In the genomic region with DNA sequence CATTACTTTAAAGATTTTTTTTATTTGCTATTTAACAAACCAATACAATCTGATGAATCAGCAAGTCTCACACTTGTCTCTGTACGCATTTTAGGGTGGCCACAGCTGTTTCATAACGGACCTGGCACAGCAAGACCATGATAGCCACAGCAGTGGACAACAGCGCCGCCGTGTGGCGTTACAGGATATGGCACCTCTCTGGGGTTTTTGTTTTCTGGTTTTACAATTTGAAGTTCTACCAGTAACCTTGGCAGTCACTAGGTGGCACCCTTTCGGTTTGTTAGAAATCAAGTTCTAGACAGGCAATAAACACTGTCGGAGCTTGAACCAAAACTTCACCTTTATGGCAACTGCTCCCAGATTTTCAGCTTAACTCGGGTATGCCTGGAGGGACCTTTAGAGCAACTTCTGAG, we compare ENCODE assay signal across 8 mouse cellular contexts. TPM values are rescaled to one million over a fixed set of nuclear protein-coding genes. Genes with fewer than 3 reads are reported as not detected.
DNase-seq lines count a peak whose midpoint lies in the region; ATAC-seq and TF ChIP-seq lines count a peak whose summit lies in the region.

No protein-coding gene starts in this region.

- WGBS in forebrain, embryonic 13.5 days = 3% methylated on average over 9 of the region's 9 CpGs
- WGBS in lung, embryonic 16.5 days = under 1% methylated on average over 9 of the region's 9 CpGs

- no peaks in the 10 kb centered on the region for H3K9me3 ChIP-seq in G1E (replicated peaks)
- H3K9me3 ChIP-seq in forebrain, embryonic 13.5 days (replicated peaks) = no peaks in the 10 kb centered on the region
- no peaks in the 10 kb centered on the region for H3K9me3 ChIP-seq in lung, embryonic 16.5 days (ENCODE audit: control insufficient read depth, low read length)

- peaks cover 10% of the 10 kb centered on the region for H3K27me3 ChIP-seq in G1E (ENCODE audit: insufficient read depth, low read length)
- H3K27me3 ChIP-seq in forebrain, embryonic 13.5 days = peaks cover under 1% of the 10 kb centered on the region; the same call in 1 of the 2 replicates
- H3K27me3 ChIP-seq in lung, embryonic 16.5 days (ENCODE audit: control insufficient read depth, insufficient read depth, low read depth, low read length) = no peaks in the 10 kb centered on the region

- H3K4me3 ChIP-seq in G1E (ENCODE audit: low read depth, low read length) = no peak overlapping the region
- H3K4me3 ChIP-seq in forebrain, embryonic 13.5 days = no peak overlapping the region
- no peak overlapping the region for H3K4me3 ChIP-seq in layer of hippocampus, adult 2 months
- peak overlapping the region; percentile 13; the same call in 1 of the 2 replicates for H3K4me3 ChIP-seq in lung, embryonic 16.5 days (ENCODE audit: low read length)

- 0 out of 2 replicates have a peak overlapping the region, but pooled peaks have one; percentile 10 for H3K4me2 ChIP-seq in forebrain, embryonic 13.5 days
- H3K4me2 ChIP-seq in lung, embryonic 16.5 days (ENCODE audit: low read depth, low read length) = peak overlapping the region; percentile 37

- no peak overlapping the region for H3K9ac ChIP-seq in forebrain, embryonic 13.5 days
- H3K9ac ChIP-seq in lung, embryonic 16.5 days (ENCODE audit: low read length) = no peak overlapping the region

- TF ChIP-seq CTCF in G1E (IDR thresholded peaks at IDR 0.05; ENCODE audit: low read depth, low read length) = peak; percentile 97
- TF ChIP-seq CTCF in layer of hippocampus, adult 2 months (conservative IDR thresholded peaks at IDR 0.05) = peak; percentile 98

- ATAC-seq in G1E (ENCODE audit: extremely low read depth, insufficient number of reproducible peaks, low FRiP score, poor library complexity, severe bottlenecking) = no peak
- ATAC-seq in forebrain, embryonic 13.5 days = peak; percentile 65; the same call in 1 of the 2 replicates
- peak; percentile 65; the same call in 1 of the 2 replicates for ATAC-seq in lung, embryonic 16.5 days (ENCODE audit: low read depth)

- intact Hi-C loops in heart, postnatal 14 days (cut with DNase I) = loop anchor here (1.0 kb wide), 1 partner anchor 169 kb away; no protein-coding TSS in a partner anchor

- DNase-seq in G1E (ENCODE audit: low spot score) = peak; percentile 26
- peak; percentile 68 for DNase-seq in brain, embryonic 18.5 days (ENCODE audit: low read depth, low spot score)
- peak; percentile 87 to 94 for DNase-seq in heart, postnatal 14 days
- DNase-seq in layer of hippocampus, adult 2 months (ENCODE audit: low spot score in 2 of 2) = peak; percentile 89 to 97
- peak; percentile 86 for DNase-seq in retina, postnatal 7 days (ENCODE audit: low read depth, low spot score)
- DNase-seq in thymus, postnatal 4 days = peak; percentile 90

- H3K27ac ChIP-seq in forebrain, embryonic 13.5 days = no peak overlapping the region
- no peak overlapping the region for H3K27ac ChIP-seq in layer of hippocampus, adult 2 months
- no peak overlapping the region for H3K27ac ChIP-seq in lung, embryonic 16.5 days (ENCODE audit: low read length)

- H3K36me3 ChIP-seq in G1E (replicated peaks) = no peaks in the 10 kb centered on the region
- no peaks in the 10 kb centered on the region for H3K36me3 ChIP-seq in forebrain, embryonic 13.5 days (ENCODE audit: poor library complexity, severe bottlenecking)
- H3K36me3 ChIP-seq in lung, embryonic 16.5 days (ENCODE audit: control insufficient read depth, insufficient read depth, low read length) = no peaks in the 10 kb centered on the region

- H3K4me1 ChIP-seq in G1E (ENCODE audit: insufficient read depth, low read depth, low read length) = no peaks in the 10 kb centered on the region
- H3K4me1 ChIP-seq in forebrain, embryonic 13.5 days = no peaks in the 10 kb centered on the region
- peaks cover 4% of the 10 kb centered on the region; the same call in 1 of the 2 replicates for H3K4me1 ChIP-seq in lung, embryonic 16.5 days (replicated peaks; ENCODE audit: control insufficient read depth, insufficient read depth, low read length)

RNA-seq across cellular contexts. Expression of gene Map3k9, which starts 7.7 kb away (rescaled TPM):
- 0.53 TPM in 1 of 2 replicates, not detected in the other for total RNA-seq in G1E (2014; fragmentation: Nextera tagmentation)
- total RNA-seq in G1E (2017) = 0.11 and 0.12 TPM in 2 replicates
- polyA plus RNA-seq in G1E (2012) = not detected in 2 replicates
- 4.2 and 4.6 TPM in 2 replicates for polyA plus RNA-seq in forebrain, embryonic 13.5 days (2015; fragmentation: Nextera tagmentation; extraction: Ambion mirVana)
- under 1 TPM; 0.22 to 0.29 TPM for total RNA-seq in heart, postnatal 14 days (2021)
- total RNA-seq in layer of hippocampus, adult 2 months (2021) = 10 to 100 TPM; 32.0 TPM
- polyA plus RNA-seq in lung, embryonic 16.5 days (2015; fragmentation: Nextera tagmentation; extraction: Ambion mirVana) = 1.2 and 1.7 TPM in 2 replicates

Comparison
In these comparisons a context has a peak if more than half of its experiments do, and no peak if none do; other contexts are left out.
1. DNase-seq: peak in every context shown above with its lines; median percentile 93 in layer of hippocampus, adult 2 months; 90 in heart, postnatal 14 days; 90 in thymus, postnatal 4 days; 86 in retina, postnatal 7 days; 68 in brain, embryonic 18.5 days; 26 in G1E.
2. RNA of gene Map3k9, which starts 7.7 kb away (total RNA-seq): 32.0 TPM in layer of hippocampus, adult 2 months; 0.11 to 0.53 TPM in G1E and 0.22 to 0.29 TPM in heart, postnatal 14 days; every median in the first group is over 10 times any median in the second.